Mouse (Mus musculus): Measurements from ENCODE around the gene Fgfr3.

Fgfr3 gene

GRCm38 (mm10) chr5:33697947-33698512 lies 23.4 kb upstream of the Fgfr3 start:
- DNase-seq (ENCODE audit: low read depth, low spot score) = no peak

- no peak for DNase-seq (ENCODE audit: low read depth, low spot score)
Measured at GRCm38 (mm10) chr5:33698669-33699068, 22.8 kb upstream of the Fgfr3 start.

GRCm38 (mm10) chr5:33700010-33700409 lies 21.5 kb upstream of the Fgfr3 start:
- DNase-seq (ENCODE audit: low read depth, low spot score) = no peak

- no peak for DNase-seq (ENCODE audit: low read depth, low spot score)
Measured at GRCm38 (mm10) chr5:33701832-33702231, 19.6 kb upstream of the Fgfr3 start.

GRCm38 (mm10) chr5:33703999-33704398 lies 17.5 kb upstream of the Fgfr3 start:
- no peak for DNase-seq (ENCODE audit: low read depth, low spot score)

GRCm38 (mm10) chr5:33704945-33705611 lies 16.4 kb upstream of the Fgfr3 start:
- DNase-seq (ENCODE audit: low read depth, low spot score) = no peak

- no peak for DNase-seq (ENCODE audit: low read depth, low spot score)
Measured at GRCm38 (mm10) chr5:33705612-33706349, 15.7 kb upstream of the Fgfr3 start.

- no peak for DNase-seq (ENCODE audit: low read depth, low spot score)
Measured at GRCm38 (mm10) chr5:33706350-33706629, 15.2 kb upstream of the Fgfr3 start.

- DNase-seq (ENCODE audit: low read depth, low spot score) = no peak
Measured at GRCm38 (mm10) chr5:33707163-33707562, 14.3 kb upstream of the Fgfr3 start.

- no peak for DNase-seq (ENCODE audit: low read depth, low spot score)
Measured at GRCm38 (mm10) chr5:33709037-33709436, 12.4 kb upstream of the Fgfr3 start.

- DNase-seq (ENCODE audit: low read depth, low spot score) = no peak
Measured at GRCm38 (mm10) chr5:33712550-33712949, 8.9 kb upstream of the Fgfr3 start.

- no peak for DNase-seq (ENCODE audit: low read depth, low spot score)
Measured at GRCm38 (mm10) chr5:33715182-33715581, 6.3 kb upstream of the Fgfr3 start.

GRCm38 (mm10) chr5:33716467-33716866 lies 5.0 kb upstream of the Fgfr3 start:
- no peak for DNase-seq (ENCODE audit: low read depth, low spot score)

- no peak for DNase-seq (ENCODE audit: low read depth, low spot score)
Measured at GRCm38 (mm10) chr5:33718460-33718859, 3.0 kb upstream of the Fgfr3 start.

- DNase-seq (ENCODE audit: low read depth, low spot score) = no peak
Measured at GRCm38 (mm10) chr5:33720852-33721490, 503 bp upstream of the Fgfr3 start.

GRCm38 (mm10) chr5:33722266-33723018 lies 968 bp downstream of the Fgfr3 start:
- DNase-seq (ENCODE audit: low read depth, low spot score) = no peak

- no peak for DNase-seq (ENCODE audit: low read depth, low spot score)
Measured at GRCm38 (mm10) chr5:33723019-33723640, 1.7 kb downstream of the Fgfr3 start.

- no peak for DNase-seq (ENCODE audit: low read depth, low spot score)
Measured at GRCm38 (mm10) chr5:33723641-33724465, 2.4 kb downstream of the Fgfr3 start.

GRCm38 (mm10) chr5:33726081-33726647 lies 4.7 kb downstream of the Fgfr3 start:
- DNase-seq (ENCODE audit: low read depth, low spot score) = no peak

- no peak for DNase-seq (ENCODE audit: low read depth, low spot score)
Measured at GRCm38 (mm10) chr5:33726891-33727290, 5.4 kb downstream of the Fgfr3 start.

Measured in brain, embryonic 18.5 days (tissue).